Mouse (Mus musculus) forebrain, embryonic 14.5 days (tissue): ENCODE data around the gene Srp14. TPM values are rescaled to one million over a fixed set of nuclear protein-coding genes. Genes with fewer than 3 reads are reported as not detected.

Experiments used
- ATAC-seq: fragments of 200-750 bp; cut with Nextera tagmentation; 2 replicates; pipeline ENCODE4 v1.8.0; 2017; ENCODE audit warnings: mild to moderate bottlenecking, moderate library complexity
- DNase-seq: peaks from one replicate; pipeline ENCODE4 v3.0.0-alpha.2; 2015; ENCODE audit warnings: low spot score
- H3K27ac ChIP-seq: fragments of 300-500 bp; sonication (generic); 2 replicates; pipeline ENCODE4 v1.5.1; 2014; ENCODE audit warnings: low read depth, mild to moderate bottlenecking, control low read depth, low read length, moderate library complexity
- H3K27me3 ChIP-seq: fragments of 300-500 bp; sonication (generic); replicated peaks from 2 replicates; pipeline ENCODE4 v1.6.1; 2014; ENCODE audit warnings: low read length, control low read depth, mixed read lengths; ENCODE audit not compliant: control insufficient read depth, insufficient read depth
- H3K36me3 ChIP-seq: fragments of 300-500 bp; sonication (generic); 2 replicates; pipeline ENCODE4 v1.6.1; 2014; ENCODE audit warnings: low read length, control low read depth; ENCODE audit not compliant: control insufficient read depth, insufficient read depth
- H3K4me1 ChIP-seq: fragments of 300-500 bp; sonication (generic); 2 replicates; pipeline ENCODE4 v1.6.1; 2014; ENCODE audit warnings: antibody characterized with exemption, low read length, control low read depth; ENCODE audit not compliant: control insufficient read depth, insufficient read depth
- H3K4me2 ChIP-seq: fragments of 300-500 bp; sonication (generic); 2 replicates; pipeline ENCODE4 v1.6.1; 2014; ENCODE audit warnings: mild to moderate bottlenecking, control low read depth, low read length
- H3K4me3 ChIP-seq: fragments of 300-500 bp; sonication (generic); 2 replicates; pipeline ENCODE4 v1.5.1; 2014; ENCODE audit warnings: low read depth, low read length, control low read depth
- H3K9ac ChIP-seq: fragments of 300-500 bp; sonication (generic); 2 replicates; pipeline ENCODE4 v1.6.1; 2014; ENCODE audit warnings: mild to moderate bottlenecking, low read length, control low read depth, moderate library complexity
- H3K9me3 ChIP-seq: fragments of 300-500 bp; sonication (generic); replicated peaks from 2 replicates; pipeline ENCODE4 v1.6.1; 2016; ENCODE audit warnings: low read length, control low read depth, mixed read lengths; ENCODE audit not compliant: control insufficient read depth
- WGBS: fragments of 180-500 bp; shearing (Covaris S2); extraction: QIAGEN DNeasy Blood & Tissue Kit; methylation state at CpG from one replicate; pipeline ENCODE4 v1.1.7; 2014; 5-methylcytosine and 5-hydroxymethylcytosine counted together
- polyA plus RNA-seq: library from polyadenylated mRNA; unstranded; fragments of >200 nt; fragmentation: Nextera tagmentation; extraction: Ambion mirVana; gene quantifications from 2 replicates; pipeline ENCODE4 v1.2.1, GENCODE M21; 2014

Srp14 gene
- polyA plus RNA-seq, 1 experiment from 2014 or later, result 381 TPM

GRCm38 (mm10) chr2:118457029-118457428, 22.5 kb downstream of the Srp14 start:
- ATAC-seq, result no peak
- H3K4me1 ChIP-seq, result no peaks in the 10 kb centered on the region
- H3K4me3 ChIP-seq, result no peak overlapping the region
- H3K36me3 ChIP-seq, result peaks cover 14% of the 10 kb centered on the region
- no peak overlapping the region for H3K27ac ChIP-seq
- no peaks in the 10 kb centered on the region for H3K9me3 ChIP-seq
- WGBS, result 91% methylated on average over 3 of the region's 3 CpGs
- DNase-seq, result no peak
- no peak overlapping the region for H3K4me2 ChIP-seq
- no peak overlapping the region for H3K9ac ChIP-seq
- H3K27me3 ChIP-seq, result no peaks in the 10 kb centered on the region

GRCm38 (mm10) chr2:118451056-118451455, 28.5 kb downstream of the Srp14 start:
- Histone ChIP-seq H3K27ac (no peak overlapping the region), H3K9me3 (no peaks in the 10 kb centered on the region), H3K9ac (no peak overlapping the region), H3K36me3 (peaks cover 13% of the 10 kb centered on the region), H3K4me1 (peaks cover 2% of the 10 kb centered on the region; the same call in 1 of the 2 replicates), H3K4me2 (no peak overlapping the region), H3K27me3 (no peaks in the 10 kb centered on the region), H3K4me3 (no peak overlapping the region)
- DNase-seq, result no peak
- WGBS, result 90% methylated on average over 6 of the region's 6 CpGs
- no peak for ATAC-seq

- 91% methylated on average over 12 of the region's 12 CpGs for WGBS
- H3K4me2 ChIP-seq, result no peak overlapping the region
- DNase-seq (no peak), ATAC-seq (no peak)
- peaks cover 14% of the 10 kb centered on the region for H3K36me3 ChIP-seq
- no peak overlapping the region for H3K4me3 ChIP-seq
- no peak overlapping the region for H3K9ac ChIP-seq
- no peaks in the 10 kb centered on the region for H3K9me3 ChIP-seq
- H3K4me1 ChIP-seq, result peaks cover 4% of the 10 kb centered on the region; the same call in 1 of the 2 replicates
- H3K27ac ChIP-seq, result no peak overlapping the region
- no peaks in the 10 kb centered on the region for H3K27me3 ChIP-seq
These were observed 31.3 kb downstream of the Srp14 start for GRCm38 (mm10) chr2:118448181-118448580.

GRCm38 (mm10) chr2:118445696-118446674, 33.5 kb downstream of the Srp14 start:
- 10% methylated on average over 13 of the region's 13 CpGs for WGBS

GRCm38 (mm10) chr2:118442723-118443122, 36.8 kb downstream of the Srp14 start:
- H3K9me3 ChIP-seq, result no peaks in the 10 kb centered on the region
- WGBS, result 95% methylated on average over 4 of the region's 4 CpGs
- H3K4me1 ChIP-seq, result peaks cover 4% of the 10 kb centered on the region; the same call in 1 of the 2 replicates
- H3K27ac ChIP-seq, result no peak overlapping the region
- H3K4me3 ChIP-seq, result no peak overlapping the region
- H3K27me3 ChIP-seq, result no peaks in the 10 kb centered on the region
- H3K36me3 ChIP-seq, result peaks cover 17% of the 10 kb centered on the region; the same call in 1 of the 2 replicates
- DNase-seq, result no peak
- no peak for ATAC-seq
- H3K9ac ChIP-seq, result no peak overlapping the region
- H3K4me2 ChIP-seq, result no peak overlapping the region

More at GRCm38 (mm10) chr2:118445696-118446674, 33.5 kb downstream of the Srp14 start:
- peaks cover 16% of the 10 kb centered on the region; the same call in 1 of the 2 replicates for H3K36me3 ChIP-seq
- peak; percentile 88 for DNase-seq
- H3K4me2 ChIP-seq, result no peak overlapping the region
- peak; percentile 92 for ATAC-seq
- peaks cover 4% of the 10 kb centered on the region; the same call in 1 of the 2 replicates for H3K4me1 ChIP-seq
- H3K27me3 ChIP-seq, result no peaks in the 10 kb centered on the region
- H3K9ac ChIP-seq, result no peak overlapping the region
- peak overlapping the region; percentile 29; the same call in 1 of the 2 replicates for H3K27ac ChIP-seq
- no peaks in the 10 kb centered on the region for H3K9me3 ChIP-seq
- no peak overlapping the region for H3K4me3 ChIP-seq

- Histone ChIP-seq H3K4me2 (no peak overlapping the region), H3K4me1 (peaks cover 4% of the 10 kb centered on the region; the same call in 1 of the 2 replicates), H3K27me3 (no peaks in the 10 kb centered on the region), H3K9ac (no peak overlapping the region), H3K4me3 (no peak overlapping the region), H3K27ac (no peak overlapping the region), H3K9me3 (no peaks in the 10 kb centered on the region), H3K36me3 (peaks cover 19% of the 10 kb centered on the region; the same call in 1 of the 2 replicates)
- DNase-seq (no peak), ATAC-seq (no peak)
- 91% methylated on average over 5 of the region's 5 CpGs for WGBS
These were observed 37.3 kb downstream of the Srp14 start for GRCm38 (mm10) chr2:118442172-118442571.

- peak; percentile 44 for DNase-seq
- H3K27me3 ChIP-seq, result no peaks in the 10 kb centered on the region
- no peak overlapping the region for H3K9ac ChIP-seq
- peaks cover 61% of the 10 kb centered on the region for H3K36me3 ChIP-seq
- H3K4me1 ChIP-seq, result no peaks in the 10 kb centered on the region
- H3K4me3 ChIP-seq, result no peak overlapping the region
- no peaks in the 10 kb centered on the region for H3K9me3 ChIP-seq
- 71% methylated on average over 5 of the region's 5 CpGs for WGBS
- ATAC-seq, result no peak
- no peak overlapping the region for H3K4me2 ChIP-seq
- no peak overlapping the region for H3K27ac ChIP-seq
These were observed 47.9 kb downstream of the Srp14 start for GRCm38 (mm10) chr2:118431589-118431988.

- H3K27me3 ChIP-seq, result no peaks in the 10 kb centered on the region
- H3K4me1 ChIP-seq, result no peaks in the 10 kb centered on the region
- WGBS, result 88% methylated on average over 16 of the region's 16 CpGs
- H3K4me3 ChIP-seq, result no peak overlapping the region
- no peak overlapping the region for H3K4me2 ChIP-seq
- H3K36me3 ChIP-seq, result peaks cover 56% of the 10 kb centered on the region
- DNase-seq, result no peak
- ATAC-seq, result no peak
- H3K9me3 ChIP-seq, result no peaks in the 10 kb centered on the region
- H3K27ac ChIP-seq, result no peak overlapping the region
- H3K9ac ChIP-seq, result no peak overlapping the region
These were observed 48.9 kb downstream of the Srp14 start for GRCm38 (mm10) chr2:118430630-118431029.

- no peaks in the 10 kb centered on the region for H3K27me3 ChIP-seq
- DNase-seq (no peak), ATAC-seq (no peak)
- no peak overlapping the region for H3K27ac ChIP-seq
- no peaks in the 10 kb centered on the region for H3K4me1 ChIP-seq
- no peak overlapping the region for H3K9ac ChIP-seq
- peaks cover 48% of the 10 kb centered on the region for H3K36me3 ChIP-seq
- H3K9me3 ChIP-seq, result no peaks in the 10 kb centered on the region
- H3K4me2 ChIP-seq, result no peak overlapping the region
- H3K4me3 ChIP-seq, result no peak overlapping the region
- WGBS, result 86% methylated on average over 9 of the region's 9 CpGs
These were observed 50.2 kb downstream of the Srp14 start for GRCm38 (mm10) chr2:118429297-118429696.
